Mouse (Mus musculus): Measurements from ENCODE around the gene Cenpc1.

Cenpc1 gene

DNA sequence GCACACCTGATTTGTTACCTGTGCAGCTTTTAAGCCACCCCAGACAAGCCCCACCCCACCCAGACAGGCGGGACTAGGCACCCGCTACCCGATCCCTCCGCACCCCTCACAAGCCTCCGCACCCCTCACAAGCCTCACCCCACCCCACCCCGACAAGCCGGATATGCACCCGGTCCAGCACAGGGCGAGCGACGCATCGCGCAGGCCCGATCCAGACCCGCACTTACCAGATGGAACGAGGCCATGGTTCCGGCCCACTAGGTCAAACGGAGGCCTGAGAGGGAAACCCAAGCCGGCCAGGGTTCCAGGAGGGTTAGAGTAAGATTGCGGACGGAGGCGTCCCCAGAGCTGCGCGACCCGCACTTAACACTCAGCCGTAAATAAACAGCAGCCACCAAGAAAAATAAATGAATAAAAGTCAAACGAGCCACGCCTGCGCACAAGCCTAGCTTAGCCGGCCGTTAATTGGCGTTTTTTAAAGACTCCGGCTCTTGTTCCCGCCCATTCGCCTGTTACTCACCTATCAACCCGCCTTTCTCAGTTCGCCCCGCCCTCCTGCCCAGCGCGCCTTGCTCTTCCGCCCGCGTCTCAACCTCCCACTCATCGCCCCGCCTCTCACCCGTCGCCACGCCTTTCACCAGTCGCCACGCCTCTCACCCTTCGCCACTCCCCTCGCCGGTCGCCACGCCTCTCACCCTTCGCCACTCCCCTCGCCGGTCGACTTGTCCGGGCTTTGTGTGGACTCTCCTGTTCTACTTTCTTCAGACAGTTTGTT, at the start of gene Cenpc1:
Gene Cenpc1 (minus strand): TSS at position 483 of the 775 bp plus-strand sequence.
- DNase-seq (ENCODE audit: low spot score): peak; percentile 97

DNA sequence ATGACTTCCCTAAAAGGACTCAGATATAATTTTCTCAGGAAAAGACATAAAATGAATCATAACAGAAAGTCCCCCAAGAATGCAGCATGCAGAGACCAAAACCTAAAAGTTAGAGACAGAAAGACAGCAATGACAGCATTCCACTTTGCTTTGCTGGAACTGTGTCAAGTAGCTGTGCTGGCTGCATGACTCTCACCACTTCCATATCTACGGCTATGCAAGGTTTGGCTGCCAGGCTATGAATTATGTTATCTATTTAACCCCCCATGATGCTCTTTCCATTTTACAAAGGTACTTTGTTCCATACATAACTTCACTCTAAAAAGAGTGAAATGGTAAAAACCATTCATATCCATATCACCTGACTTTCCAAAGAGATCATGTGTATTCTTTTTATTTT, 48.6 kb upstream of the Cenpc1 start:
- DNase-seq (ENCODE audit: low spot score): no peak

DNA sequence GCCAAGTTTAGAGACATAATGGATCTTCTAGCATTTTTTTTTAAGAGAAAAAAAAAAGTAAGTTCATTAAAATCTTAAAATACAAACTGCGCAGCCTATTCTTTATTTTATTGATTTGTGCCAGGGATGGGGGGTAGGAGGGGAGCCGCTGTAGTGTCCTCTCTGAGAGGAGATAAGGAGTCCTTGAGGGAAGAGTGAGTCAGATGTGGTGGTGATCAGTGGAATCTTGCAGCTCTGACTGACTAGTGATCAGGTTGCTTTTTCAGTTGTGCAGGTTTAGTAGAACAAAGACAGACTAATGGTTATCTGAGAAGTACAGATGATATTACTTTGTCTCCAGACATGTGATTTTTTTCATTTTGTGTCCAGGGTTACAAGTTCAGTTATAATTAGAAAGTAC, 47.7 kb upstream of the Cenpc1 start:
- no peak for DNase-seq (ENCODE audit: low spot score)

DNA sequence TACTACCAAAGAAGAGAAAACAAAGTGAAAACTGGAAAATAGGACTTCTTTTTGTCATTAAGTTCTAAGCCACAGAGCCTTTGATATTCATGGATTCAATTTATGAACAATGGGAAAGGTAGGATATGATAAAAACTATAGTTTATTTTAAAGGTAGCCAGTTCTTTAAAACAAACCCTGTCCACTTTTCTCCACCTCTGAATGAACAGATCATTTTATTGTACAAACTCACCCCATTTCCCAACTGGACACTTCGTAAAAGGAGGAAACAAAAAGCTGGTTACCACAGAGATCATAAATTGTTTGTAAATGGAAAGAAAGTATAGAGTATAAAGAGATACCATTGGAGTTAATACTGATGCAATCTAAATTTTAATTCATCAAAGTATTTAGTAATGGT, 45.7 kb upstream of the Cenpc1 start:
- DNase-seq (ENCODE audit: low spot score): no peak

DNA sequence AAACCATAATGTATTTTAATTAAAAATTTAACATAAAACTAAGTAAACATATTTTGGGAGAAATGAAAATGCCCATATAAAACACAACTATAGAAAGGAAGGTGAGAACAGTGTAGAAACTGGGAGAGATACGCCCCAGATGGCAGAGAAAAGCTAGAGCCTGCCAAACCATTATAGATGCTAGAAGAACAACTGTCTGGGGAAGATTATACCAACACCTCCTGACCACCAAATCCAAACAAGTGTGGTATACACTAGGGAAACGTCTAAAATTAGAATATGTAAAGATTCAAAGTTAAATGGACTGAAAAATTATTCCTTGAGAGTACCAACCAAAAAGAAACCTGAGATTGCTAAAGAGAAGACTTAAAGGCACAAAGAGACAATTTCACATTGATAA, 41.2 kb upstream of the Cenpc1 start:
- no peak for DNase-seq (ENCODE audit: low spot score)

DNA sequence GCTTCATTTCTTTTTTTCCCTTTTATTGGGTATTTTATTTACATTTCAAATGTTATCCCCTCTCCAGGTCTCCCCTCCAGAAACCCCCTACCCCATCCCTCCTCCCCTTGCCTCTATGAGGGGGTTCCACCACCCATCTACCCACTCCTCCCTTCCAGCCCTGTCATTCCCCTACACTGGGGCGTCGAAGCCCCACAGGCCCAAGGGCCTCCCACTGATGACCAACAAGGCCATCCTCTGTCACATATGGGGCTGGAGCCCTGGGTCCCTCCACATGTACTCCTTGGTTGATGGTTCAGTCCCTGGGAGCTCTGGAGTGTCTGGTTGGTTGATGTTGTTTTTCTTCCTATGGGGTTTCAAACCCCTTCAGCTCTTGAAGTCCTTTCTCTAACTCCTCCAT, 36.8 kb upstream of the Cenpc1 start:
- DNase-seq (ENCODE audit: low spot score): no peak

DNA sequence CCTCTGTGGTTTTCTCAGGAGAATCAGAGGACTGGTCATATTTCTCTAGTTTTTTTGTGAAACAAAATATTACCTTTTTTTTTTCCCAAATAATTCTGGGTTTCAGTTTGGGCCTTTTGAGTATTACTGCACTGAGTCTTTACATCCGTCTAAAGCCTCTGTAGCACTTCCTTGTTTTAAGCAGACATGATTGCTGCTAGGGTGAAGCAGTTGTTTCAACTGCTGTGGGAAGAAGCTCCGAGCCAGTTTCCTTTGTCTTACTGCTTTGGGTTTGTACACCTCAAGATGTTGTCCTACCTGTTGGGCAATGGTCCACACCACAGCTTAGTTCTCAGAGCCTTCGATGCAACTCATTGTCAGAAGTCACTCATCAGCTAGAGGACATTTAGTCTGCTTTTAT, 35.2 kb upstream of the Cenpc1 start:
- no peak for DNase-seq (ENCODE audit: low spot score)

DNA sequence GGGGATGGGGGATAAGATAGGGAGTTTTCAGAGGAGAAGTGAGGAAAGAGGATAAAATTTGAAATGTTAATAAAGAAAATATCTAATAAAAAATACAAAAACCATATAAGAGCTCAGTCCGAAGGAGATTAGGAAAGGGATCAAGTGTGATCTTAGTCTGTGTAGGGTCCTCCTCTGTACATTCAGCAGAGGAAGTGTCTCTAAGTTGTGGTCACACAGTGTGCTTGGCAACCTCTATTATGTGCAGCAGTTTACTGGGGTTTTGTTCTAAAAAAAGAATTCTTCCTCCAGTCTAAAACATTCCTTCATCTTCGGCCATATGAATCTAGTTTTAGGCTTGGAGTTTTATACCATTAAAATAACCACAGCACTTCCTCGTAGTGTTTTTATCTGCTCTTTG, 33.6 kb upstream of the Cenpc1 start:
- no peak for DNase-seq (ENCODE audit: low spot score)

DNA sequence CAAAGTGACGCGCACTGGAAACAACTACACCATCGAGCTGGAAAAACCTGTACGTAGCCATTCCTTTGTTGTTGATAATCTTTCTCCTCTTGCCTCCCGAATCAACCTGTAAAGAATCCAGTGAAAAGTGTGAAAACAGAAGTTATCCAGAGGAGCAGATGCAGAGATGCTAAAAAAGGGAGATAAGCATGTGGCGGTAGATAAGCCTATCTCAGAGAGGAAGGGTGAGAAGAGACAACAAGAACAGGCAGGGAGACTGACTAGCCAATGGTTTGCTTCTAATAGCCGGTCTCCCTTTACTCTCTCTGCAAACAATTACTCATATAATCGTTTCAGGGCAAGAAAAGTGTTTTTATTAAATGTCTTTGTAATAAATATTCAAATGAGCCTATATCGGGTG, 29.4 kb upstream of the Cenpc1 start:
- DNase-seq (ENCODE audit: low spot score): no peak

DNA sequence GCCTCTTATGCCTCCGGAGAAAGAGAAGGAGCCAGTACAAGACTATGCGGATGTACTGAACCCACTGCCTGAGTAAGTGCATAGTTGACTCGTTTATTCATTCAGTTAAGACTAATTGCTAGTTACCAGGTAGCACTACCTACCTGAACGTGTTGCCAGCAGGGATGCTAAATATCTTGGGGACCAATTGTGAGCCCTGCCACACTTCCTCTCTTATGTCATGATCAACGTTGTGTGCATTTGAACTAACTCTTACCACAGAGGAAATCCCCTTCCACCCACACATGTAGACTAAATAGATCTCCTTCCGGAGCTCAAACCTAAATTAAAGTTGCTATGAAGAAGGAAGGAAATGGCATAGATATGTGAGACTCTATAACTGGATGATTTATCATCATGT, 21.4 kb upstream of the Cenpc1 start:
- peak; percentile 82 for DNase-seq (ENCODE audit: low spot score)

DNA sequence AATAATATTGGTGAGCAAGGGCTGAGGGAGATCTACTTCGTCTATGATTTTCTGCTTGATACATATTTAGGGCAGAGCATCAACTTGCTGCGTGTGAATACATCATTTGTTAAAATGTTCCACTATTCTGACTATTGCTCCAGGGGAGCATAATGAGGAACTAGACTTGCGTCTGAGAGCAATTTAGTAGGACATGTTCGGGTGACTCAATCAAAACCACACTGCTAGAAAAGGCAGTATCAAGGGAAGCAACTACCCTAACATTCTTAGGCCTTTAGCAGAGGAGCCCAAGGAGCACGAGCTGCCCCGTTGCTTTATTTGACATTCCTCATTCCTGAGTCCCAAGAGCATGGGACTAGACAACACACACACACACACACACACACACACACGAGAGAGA, 19.6 kb upstream of the Cenpc1 start:
- DNase-seq (ENCODE audit: low spot score): no peak

DNA sequence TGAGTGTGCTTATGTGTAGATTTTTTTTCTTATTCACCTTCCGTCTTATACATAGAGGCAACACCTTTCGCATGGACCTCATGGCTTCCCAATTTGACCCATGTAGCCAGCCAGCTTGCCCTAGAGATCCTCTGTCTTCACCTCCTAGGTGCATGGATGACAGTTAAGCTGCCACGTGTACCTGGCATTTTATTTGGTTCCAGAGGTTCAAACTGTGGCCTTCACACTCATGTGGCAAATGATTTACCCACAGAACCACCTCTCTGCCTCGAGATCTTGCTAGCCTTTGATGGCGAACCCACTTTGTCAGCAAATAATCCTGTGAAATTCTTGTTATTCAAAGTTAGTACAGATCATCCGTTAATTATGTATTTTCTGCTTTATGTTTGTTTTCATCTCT, 18.6 kb upstream of the Cenpc1 start:
- no peak for DNase-seq (ENCODE audit: low spot score)

DNA sequence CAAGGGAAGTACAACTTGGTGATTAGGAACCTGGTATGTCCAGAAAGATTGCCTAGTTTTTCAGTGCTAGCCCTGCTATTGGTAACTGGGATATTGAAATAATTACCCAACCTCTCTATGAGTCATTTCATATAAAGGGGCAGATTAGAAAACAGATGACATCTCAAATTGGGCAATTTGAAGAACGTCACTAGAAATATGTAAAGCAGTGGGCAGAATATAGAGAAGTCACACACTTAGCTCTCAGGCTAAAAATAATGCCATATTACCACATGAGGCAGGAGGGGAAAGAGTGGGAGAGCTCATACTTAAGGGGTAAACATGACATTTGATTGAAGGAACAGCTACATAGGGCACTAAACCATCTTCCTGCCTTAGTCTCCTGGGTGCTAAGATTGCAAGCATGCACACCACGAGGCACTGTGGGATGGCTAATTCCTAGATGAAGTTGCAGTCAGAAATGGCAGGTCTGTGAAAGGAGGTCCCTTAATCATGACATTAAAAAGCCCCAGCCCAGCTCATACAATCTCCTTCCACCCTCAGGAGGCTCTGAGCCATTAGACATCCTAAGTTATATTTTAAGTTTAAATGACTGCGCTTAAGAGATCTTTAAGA, 13.4 kb upstream of the Cenpc1 start:
- DNase-seq (ENCODE audit: low spot score): no peak

DNA sequence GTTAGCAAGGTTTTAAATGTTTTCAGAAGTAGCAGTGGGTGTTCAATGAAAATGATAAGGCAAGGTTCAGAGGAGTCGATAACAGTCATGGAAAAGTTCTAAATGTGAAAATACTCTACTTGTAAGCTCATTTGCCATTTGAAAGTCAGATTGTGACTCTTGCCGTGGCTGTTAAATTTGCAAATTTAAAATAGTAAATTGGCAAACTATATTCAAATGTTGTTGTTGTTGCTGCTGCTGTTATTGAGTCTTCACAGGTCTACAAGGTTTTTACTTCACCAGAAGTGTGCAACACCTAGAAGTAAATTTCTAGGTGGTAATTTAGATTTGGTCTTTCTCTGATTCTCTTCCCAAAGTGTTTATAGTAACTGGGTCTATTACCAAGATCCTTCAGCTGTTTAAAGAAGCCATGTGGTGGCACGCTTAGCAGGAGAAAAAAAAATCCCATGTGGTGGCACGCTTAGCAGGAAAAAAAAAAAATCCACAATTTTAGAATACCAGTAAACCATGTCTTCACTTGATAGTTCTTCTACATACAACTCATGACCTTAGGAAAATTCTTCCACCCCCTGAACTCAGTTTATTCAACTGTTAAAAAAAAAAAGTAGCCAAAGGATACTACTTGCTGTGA, 7.5 kb upstream of the Cenpc1 start:
- DNase-seq (ENCODE audit: low spot score): no peak

DNA sequence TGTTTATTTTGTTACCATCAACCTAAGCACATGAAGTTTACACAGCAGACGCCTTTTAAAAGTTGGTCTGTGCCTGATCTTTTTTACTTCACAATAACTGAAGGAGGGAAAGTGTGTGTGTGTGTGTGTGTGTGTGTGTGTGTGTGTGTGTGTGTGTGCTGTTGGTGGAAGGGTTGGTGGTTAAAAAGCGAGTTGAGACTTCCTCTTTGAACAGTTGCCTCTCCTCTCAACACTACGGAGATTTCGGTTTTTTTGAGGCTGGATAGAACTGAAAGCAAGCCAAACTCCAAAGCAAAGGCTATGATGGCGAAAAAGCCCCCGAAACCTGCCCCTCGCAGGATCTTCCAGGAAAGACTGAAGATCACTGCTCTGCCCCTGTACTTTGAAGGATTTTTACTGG, 6.2 kb upstream of the Cenpc1 start, which contains the start of gene Stap1:
Gene Stap1 (plus strand): TSS at position 209 of the 400 bp plus-strand sequence.
- peak; percentile 76 for DNase-seq (ENCODE audit: low spot score)

DNA sequence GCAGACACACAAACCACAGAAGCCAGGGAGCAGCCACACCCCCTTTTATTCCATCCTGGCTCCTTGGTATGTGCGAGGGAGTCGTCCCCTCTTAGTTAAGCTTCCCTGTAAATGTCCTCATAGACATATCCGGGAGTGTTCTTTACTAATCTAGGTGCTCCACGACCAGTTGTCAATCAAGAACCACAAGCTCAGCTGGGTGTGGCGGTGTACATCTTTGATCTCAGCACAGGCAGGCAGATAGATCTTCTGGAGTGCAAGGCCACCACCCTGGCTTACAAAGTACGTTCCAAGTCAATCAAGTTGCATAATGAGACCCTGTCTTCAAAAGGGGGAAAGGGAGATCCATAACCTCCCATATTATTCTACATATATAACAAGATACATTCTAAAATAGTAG, 3.7 kb upstream of the Cenpc1 start:
- peak; percentile 58 for DNase-seq (ENCODE audit: low spot score)

DNA sequence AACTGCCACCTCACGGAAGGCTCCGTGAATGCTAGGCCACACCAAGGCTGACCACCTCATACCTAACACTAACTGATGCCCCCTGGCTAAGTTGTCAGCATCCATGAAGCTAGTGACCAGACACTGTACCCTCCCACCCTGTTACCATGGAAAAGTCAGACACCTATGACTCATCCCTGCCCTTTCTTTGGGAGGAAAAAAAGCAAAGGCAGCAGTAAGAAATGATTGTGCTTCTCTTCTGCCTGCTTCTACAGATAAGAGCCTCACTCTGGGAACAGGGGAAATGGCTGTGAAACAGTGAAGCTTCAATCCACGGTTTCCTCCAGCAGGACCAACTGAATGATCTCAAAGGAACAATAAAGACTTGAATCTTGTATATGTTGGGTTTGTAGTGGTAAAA, 3.1 kb upstream of the Cenpc1 start:
- no peak for DNase-seq (ENCODE audit: low spot score)

DNA sequence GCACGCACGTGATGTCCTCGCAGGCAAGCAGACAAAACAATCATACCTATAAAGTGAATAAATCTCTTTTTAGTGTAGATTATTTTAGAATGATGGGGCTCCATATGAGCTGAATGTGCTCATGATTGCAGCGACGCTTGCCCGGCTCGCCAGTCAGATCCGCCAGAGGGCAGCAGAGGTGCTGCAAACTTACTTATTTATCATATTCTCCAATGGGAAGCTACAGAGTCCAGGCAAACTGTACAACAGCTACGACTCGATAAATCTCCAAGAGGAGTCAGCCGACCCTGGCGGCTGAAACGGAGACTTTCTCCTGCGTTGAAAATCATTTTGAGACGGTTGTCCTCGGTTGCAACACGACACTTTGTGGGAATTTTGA, 1.2 kb upstream of the Cenpc1 start:
- peak; percentile 86 for DNase-seq (ENCODE audit: low spot score)

DNA sequence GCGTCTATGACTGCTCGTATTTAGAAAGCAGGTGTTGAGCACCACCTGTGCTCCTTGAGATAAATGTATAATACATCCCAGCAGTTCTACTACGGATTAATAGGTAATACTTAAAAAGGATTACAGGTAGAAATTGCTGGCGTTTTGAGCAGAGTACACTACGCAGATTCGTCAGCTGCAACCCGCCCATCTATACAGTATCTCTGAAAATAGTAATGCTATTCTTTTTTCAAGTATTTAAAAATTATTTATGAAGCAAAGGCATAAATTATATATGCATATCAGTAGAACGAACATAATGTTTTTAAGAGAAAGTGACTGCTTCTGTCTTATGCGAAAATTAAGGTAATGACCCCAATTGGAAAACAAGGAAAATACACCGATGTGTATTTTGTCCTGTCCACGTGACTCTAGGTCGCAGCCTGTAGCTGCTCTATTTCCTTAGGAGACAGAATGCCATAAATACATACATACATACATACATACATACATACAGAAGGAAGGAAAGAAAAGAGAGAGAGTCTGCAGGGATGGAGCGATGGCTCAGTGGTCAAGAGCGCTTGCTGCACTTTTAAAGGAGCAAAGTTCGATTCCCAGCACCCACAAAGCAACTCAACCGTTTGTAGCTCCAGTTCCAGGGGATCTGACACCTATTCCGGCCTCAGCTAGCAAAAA, 630 bp upstream of the Cenpc1 start:
- no peak for DNase-seq (ENCODE audit: low spot score)

DNA sequence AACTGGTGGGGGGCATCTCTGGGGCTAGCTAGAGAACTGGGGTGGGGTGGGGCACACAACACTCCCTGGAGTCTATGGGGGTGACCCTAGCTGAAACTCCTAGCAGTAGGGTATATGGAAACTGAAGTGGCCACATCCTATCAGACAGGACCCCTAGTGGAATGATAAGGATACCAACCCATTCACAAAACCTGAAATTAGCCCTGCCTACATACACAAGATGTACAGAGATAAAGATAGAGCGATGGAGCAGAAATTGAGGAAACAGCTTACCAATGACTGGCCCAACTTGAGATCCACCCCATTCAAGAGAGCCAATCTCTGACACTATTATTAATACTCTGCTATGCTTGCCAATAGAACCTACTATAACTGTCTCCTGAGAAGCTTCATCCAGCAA, 1.9 kb downstream of the Cenpc1 start:
- no peak for DNase-seq (ENCODE audit: low spot score)

DNA sequence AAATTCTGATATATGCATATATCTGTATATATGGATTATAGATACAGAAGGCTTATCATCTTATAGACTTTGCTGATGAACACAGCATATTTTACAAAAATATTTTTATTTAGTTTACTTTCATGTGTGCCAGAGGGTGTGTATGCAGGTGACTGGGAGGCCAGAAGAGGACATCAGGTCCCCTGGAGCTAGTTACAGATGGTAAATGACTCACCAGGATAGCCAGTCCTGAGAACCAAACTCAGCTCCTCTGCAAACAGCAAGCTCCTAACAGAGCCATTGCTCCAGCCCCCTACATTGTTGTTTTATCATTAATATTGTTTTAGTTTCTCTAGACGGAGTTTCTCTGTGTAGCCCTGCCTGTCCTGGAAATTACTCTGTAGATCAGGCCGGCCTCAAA, 35.6 kb downstream of the Cenpc1 start:
- no peak for DNase-seq (ENCODE audit: low spot score)

DNA sequence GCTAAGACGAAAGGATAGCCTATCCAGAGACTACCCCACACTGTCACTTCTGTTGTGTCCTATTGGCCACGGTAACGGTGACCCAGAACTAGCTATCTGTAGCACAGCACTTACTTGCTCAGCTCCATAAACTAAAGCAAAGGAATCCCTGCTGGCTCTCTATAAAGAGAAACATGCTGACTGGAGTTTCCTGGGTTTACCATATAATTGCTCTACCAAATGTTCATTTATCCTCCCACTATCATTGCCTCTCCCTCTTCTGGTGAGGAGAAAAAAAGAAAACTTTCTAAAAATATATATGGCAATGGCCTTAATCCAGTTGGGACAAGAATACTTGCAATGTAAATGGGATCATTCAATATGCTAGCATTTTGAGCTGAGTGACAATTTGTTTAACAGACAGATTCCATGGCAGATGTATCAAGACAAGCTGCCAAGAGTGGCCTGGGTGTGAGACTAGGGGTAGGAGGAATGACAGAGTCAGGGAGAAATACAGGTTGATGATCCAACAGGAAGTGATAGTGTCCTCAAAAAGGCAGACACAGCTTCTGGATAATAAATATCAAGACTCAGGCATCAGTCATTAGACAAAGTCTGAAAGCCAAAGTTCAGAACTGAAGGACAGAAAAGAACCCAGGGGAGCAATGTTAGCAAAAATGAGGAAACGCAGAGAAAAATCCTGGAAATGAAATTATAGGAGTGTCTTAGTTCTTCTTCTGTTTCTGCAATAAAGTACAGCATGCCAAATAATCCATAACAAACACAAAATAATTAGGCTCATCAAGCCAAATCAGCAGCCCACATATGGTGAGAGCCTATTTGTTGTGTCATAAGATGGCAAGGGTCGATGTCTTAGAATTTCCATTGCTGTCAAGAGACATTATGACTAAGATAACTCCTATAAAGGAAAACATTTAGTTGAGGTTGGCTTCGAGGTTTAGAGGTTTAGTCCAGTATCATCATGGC, 68.6 kb downstream of the Cenpc1 start:
- DNase-seq (ENCODE audit: low spot score): no peak

Data from T-cell, adult 2 months (primary cell).